Mouse (Mus musculus) frontal cortex, adult (tissue): ENCODE measurements at regions not wholly inside any gene's neighbourhood (a gene's known extent, or its start where the extent isn't known, plus 50 kb on each side); places are given as distances from the start of the nearest gene placed in this dataset.

Experiments
- ATAC-seq: cut with Nextera tagmentation; 2 replicates; pipeline ENCODE4 v1.9.2; 2017; ENCODE audit warnings: mild to moderate bottlenecking, moderate library complexity, mixed read lengths; ENCODE audit not compliant: low TSS enrichment

- ATAC-seq, result no peak
Measured at GRCm38 (mm10) chr16:9339456-9339855, 509.6 kb downstream of the 1810013L24Rik start.

GRCm38 (mm10) chr16:9341245-9341644 is 511.3 kb downstream of the 1810013L24Rik start:
- no peak for ATAC-seq

DNA sequence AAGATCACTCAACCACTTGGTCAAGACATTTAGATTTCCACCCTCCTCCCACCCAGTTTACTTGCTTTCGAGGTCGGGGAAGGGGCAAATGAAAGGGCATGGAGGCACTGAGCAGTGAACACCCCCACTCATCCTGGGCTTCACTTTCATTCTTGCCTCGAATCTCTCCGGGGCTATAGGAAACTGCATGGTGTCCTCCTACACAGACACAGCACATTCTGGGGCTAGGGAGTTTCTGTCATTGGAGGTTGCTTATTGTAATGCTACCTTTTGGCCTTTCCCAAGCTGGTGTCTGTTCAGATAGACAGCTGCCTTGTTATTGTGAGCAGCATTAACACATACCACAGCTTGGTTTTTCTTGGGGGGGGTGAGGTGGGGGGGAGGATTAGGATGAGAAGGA is 523.9 kb downstream of the 1810013L24Rik start:
- ATAC-seq, result no peak

DNA sequence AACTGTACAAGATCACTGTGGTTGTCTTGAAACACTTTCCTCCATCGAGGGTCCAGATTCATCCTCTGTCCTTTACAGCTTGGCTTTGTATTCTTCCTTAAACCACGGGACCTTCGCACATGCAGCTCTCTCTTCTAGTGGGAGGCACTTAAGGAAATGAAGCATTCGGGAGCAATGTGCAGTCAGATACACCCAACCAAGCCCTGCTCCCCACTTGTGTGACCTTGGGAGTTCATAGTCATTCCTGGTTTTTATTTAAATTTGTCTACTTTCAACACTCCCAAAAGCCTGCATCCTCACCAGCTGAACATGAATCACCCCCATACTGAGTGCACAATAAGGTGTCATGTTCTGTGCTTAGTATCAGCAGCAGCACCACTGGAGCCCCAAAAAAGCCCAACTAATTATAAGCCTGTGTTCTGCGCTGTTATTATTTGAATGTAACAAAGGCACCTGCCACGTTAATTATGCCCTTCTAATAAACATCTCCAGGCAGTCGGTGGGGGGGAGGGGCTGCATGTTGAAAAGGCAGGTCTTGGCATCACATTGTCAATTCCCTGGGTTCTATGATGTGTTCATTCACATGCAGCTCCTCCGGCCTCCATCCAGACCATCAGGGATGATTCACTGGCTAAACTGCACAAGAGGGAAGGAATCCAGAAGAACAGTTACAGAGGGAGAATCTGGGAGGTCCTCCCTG is 524.6 kb downstream of the 1810013L24Rik start:
- ATAC-seq, result no peak

DNA sequence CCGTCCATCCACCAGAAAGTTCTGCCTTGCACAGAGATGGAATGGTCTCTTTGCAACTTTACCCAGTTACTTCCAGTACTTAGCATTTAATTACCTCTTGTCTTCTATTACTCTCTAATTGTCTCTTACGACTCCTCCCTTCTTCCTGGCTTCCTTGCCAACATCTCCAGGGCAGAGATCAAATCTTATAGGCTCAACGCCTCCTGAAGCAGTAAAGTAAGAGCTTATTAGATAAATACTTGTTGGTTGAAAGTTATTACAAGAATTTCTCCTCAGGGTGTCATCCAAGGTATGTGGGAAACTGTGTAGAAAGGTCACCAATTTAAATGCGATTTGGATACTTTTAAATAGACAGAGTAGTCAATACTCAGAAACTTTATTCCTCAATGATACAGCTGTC is 528.8 kb downstream of the 1810013L24Rik start:
- no peak for ATAC-seq

- ATAC-seq, result no peak
Measured at GRCm38 (mm10) chr16:9359399-9360135, 529.7 kb downstream of the 1810013L24Rik start.

DNA sequence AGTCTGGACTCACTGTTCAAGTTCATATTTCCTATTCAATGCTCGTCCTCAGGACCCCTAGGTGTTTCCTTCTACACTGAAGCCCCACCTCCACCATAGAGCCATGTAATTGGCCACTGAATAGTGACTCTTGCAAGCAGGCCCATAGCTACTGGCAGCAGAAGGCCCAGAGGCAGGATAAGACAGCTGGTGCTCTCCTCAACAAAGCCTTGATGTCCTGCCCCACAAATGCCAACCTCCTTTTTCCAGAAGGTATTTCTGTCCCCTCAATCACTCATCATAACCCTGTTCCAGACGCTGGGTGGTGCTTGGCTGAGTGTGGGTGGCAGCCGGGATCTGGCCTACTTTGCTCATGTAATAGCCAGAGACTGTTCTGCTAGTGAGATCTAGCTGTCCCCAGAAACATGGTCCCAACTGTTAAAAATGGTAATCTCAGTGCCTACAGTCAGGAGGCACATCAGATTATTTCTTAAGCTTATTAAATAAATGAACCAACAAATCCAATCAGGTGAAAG is 530.9 kb downstream of the 1810013L24Rik start:
- ATAC-seq, result peak; percentile 94

GRCm38 (mm10) chr16:9362116-9362515 is 532.2 kb downstream of the 1810013L24Rik start:
- peak; percentile 51 for ATAC-seq

GRCm38 (mm10) chr16:9364105-9364504 is 534.2 kb downstream of the 1810013L24Rik start:
- ATAC-seq, result no peak

GRCm38 (mm10) chr16:9390986-9391385 is 561.1 kb downstream of the 1810013L24Rik start:
- ATAC-seq, result no peak

DNA sequence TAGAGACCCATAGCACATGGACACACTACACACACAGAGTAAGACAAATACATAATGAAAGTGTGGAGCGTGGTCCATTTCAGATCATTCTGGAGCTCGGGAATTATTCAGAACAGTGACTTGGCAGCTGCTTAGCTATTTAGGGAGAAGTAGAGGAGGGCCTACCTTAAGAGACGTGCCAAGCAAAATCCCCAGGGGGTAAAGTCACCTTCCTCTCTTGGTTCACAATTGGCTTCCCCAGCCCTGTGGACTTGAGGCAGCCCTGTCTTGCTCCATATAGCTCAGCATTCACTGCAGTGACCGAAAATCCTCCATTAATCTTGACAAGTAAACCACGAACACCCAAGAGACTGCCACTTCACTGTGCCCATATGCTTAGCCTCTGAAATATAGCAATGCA is 574.8 kb downstream of the 1810013L24Rik start:
- no peak for ATAC-seq

GRCm38 (mm10) chr16:9408196-9408595 is 578.3 kb downstream of the 1810013L24Rik start:
- ATAC-seq, result no peak

GRCm38 (mm10) chr16:9430509-9430908 is 564.9 kb downstream of the Grin2a start:
- ATAC-seq, result no peak

- ATAC-seq, result no peak
Measured at GRCm38 (mm10) chr16:9439300-9439856, 556.0 kb downstream of the Grin2a start.

- ATAC-seq, result no peak
Measured at GRCm38 (mm10) chr16:9439891-9440290, 555.5 kb downstream of the Grin2a start.

DNA sequence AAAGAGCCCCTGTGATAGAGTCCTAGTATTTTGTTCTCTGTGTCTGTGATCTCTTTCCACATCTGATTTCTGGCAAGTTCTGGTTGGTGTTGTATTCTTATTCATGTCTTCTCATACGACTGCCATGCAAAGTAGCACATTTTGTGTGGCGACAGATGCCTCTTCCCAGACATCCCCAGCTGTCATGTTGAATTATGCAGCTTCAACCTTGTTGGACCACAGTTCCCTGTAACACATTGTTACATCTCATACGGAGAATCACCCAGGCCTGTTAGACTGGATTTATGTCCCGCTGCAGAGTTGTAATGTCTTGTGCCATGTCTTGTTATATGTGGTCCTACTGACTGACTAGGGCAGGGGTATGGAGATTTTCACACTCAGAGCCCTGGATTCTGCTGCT is 543.3 kb downstream of the Grin2a start:
- peak; percentile 57; the same call in 1 of the 2 replicates for ATAC-seq

GRCm38 (mm10) chr16:9457574-9457973 is 537.8 kb downstream of the Grin2a start:
- peak; percentile 69 for ATAC-seq

GRCm38 (mm10) chr16:9462497-9462896 is 532.9 kb downstream of the Grin2a start:
- ATAC-seq, result no peak

- peak; percentile 70; the same call in 1 of the 2 replicates for ATAC-seq
Measured at GRCm38 (mm10) chr16:9469394-9469793, 526.0 kb downstream of the Grin2a start.

DNA sequence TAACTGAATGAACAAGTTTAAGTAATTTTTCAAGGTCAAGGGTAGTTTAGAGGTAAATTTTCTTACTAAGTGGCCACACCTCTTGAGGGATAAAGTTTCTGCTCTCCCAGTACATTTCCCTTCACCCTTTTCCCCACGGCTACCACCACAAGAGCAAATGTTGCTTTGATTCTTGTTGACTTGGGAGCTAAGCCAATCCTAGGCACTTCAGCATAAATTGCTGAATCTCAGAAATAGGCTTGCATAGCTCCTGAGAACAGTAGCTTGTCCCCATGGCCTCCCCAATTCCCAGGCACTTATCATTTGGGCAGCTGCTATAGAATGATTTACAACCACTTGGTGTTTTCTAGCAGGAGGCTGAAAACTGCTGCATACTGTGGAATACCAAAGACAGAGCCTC is 510.1 kb downstream of the Grin2a start:
- no peak for ATAC-seq

GRCm38 (mm10) chr16:9498301-9498700 is 497.1 kb downstream of the Grin2a start:
- no peak for ATAC-seq

- no peak for ATAC-seq
Measured at GRCm38 (mm10) chr16:9501713-9502112, 493.6 kb downstream of the Grin2a start.

- no peak for ATAC-seq
Measured at GRCm38 (mm10) chr16:9509666-9510065, 485.7 kb downstream of the Grin2a start.
